Mouse (Mus musculus): ENCODE results near the gene Boll. TPM values are rescaled to one million over a fixed set of nuclear protein-coding genes. Genes with fewer than 3 reads are reported as not detected.

Boll gene
- polyA plus RNA-seq, 1 experiment from 2014 or later = 0.08 TPM

GRCm38 (mm10) chr1:55213475-55213874 is 149.8 kb downstream of the Boll start:
- Histone ChIP-seq H3K4me3 (ENCODE audit: low read length) (no peak overlapping the region), H3K4me1 (replicated peaks; ENCODE audit: control insufficient read depth, insufficient read depth, low read length) (peaks cover 17% of the 10 kb centered on the region), H3K9ac (ENCODE audit: low read length) (no peak overlapping the region), H3K27ac (ENCODE audit: low read length) (no peak overlapping the region), H3K4me2 (ENCODE audit: low read depth, low read length) (0 out of 2 replicates have a peak overlapping the region, but pooled peaks have one; percentile 10), H3K27me3 (ENCODE audit: control insufficient read depth, insufficient read depth, low read depth, low read length) (no peaks in the 10 kb centered on the region), H3K36me3 (ENCODE audit: control insufficient read depth, insufficient read depth, low read length) (no peaks in the 10 kb centered on the region), H3K9me3 (ENCODE audit: control insufficient read depth, low read length) (no peaks in the 10 kb centered on the region)
- WGBS = 33% methylated on average over 6 of the region's 6 CpGs
- peak; percentile 61 for ATAC-seq (ENCODE audit: low read depth)

GRCm38 (mm10) chr1:55212771-55213170 is 150.5 kb downstream of the Boll start:
- WGBS = 77% methylated on average over 4 of the region's 4 CpGs
- Histone ChIP-seq H3K9me3 (ENCODE audit: control insufficient read depth, low read length) (no peaks in the 10 kb centered on the region), H3K27ac (ENCODE audit: low read length) (no peak overlapping the region), H3K4me2 (ENCODE audit: low read depth, low read length) (no peak overlapping the region), H3K4me3 (ENCODE audit: low read length) (no peak overlapping the region), H3K9ac (ENCODE audit: low read length) (no peak overlapping the region), H3K36me3 (ENCODE audit: control insufficient read depth, insufficient read depth, low read length) (no peaks in the 10 kb centered on the region), H3K4me1 (replicated peaks; ENCODE audit: control insufficient read depth, insufficient read depth, low read length) (peaks cover 12% of the 10 kb centered on the region), H3K27me3 (ENCODE audit: control insufficient read depth, insufficient read depth, low read depth, low read length) (no peaks in the 10 kb centered on the region)
- ATAC-seq (ENCODE audit: low read depth) = no peak

GRCm38 (mm10) chr1:55211081-55211480 is 152.2 kb downstream of the Boll start:
- 76% methylated on average over 8 of the region's 8 CpGs for WGBS
- Histone ChIP-seq H3K4me3 (ENCODE audit: low read length) (no peak overlapping the region), H3K4me2 (ENCODE audit: low read depth, low read length) (no peak overlapping the region), H3K9ac (ENCODE audit: low read length) (no peak overlapping the region), H3K4me1 (replicated peaks; ENCODE audit: control insufficient read depth, insufficient read depth, low read length) (peaks cover 6% of the 10 kb centered on the region; the same call in 1 of the 2 replicates), H3K27me3 (ENCODE audit: control insufficient read depth, insufficient read depth, low read depth, low read length) (no peaks in the 10 kb centered on the region), H3K36me3 (ENCODE audit: control insufficient read depth, insufficient read depth, low read length) (no peaks in the 10 kb centered on the region), H3K9me3 (ENCODE audit: control insufficient read depth, low read length) (no peaks in the 10 kb centered on the region), H3K27ac (ENCODE audit: low read length) (no peak overlapping the region)
- no peak for ATAC-seq (ENCODE audit: low read depth)

- Histone ChIP-seq H3K27ac (ENCODE audit: low read length) (no peak overlapping the region), H3K36me3 (ENCODE audit: control insufficient read depth, insufficient read depth, low read length) (no peaks in the 10 kb centered on the region), H3K9me3 (ENCODE audit: control insufficient read depth, low read length) (no peaks in the 10 kb centered on the region), H3K4me1 (replicated peaks; ENCODE audit: control insufficient read depth, insufficient read depth, low read length) (peaks cover 4% of the 10 kb centered on the region; the same call in 1 of the 2 replicates), H3K27me3 (ENCODE audit: control insufficient read depth, insufficient read depth, low read depth, low read length) (no peaks in the 10 kb centered on the region), H3K9ac (ENCODE audit: low read length) (no peak overlapping the region), H3K4me2 (ENCODE audit: low read depth, low read length) (no peak overlapping the region), H3K4me3 (ENCODE audit: low read length) (no peak overlapping the region)
- 0 out of 2 replicates have a peak, but pooled peaks have one; percentile 32 for ATAC-seq (ENCODE audit: low read depth)
- WGBS = 50% methylated on average over 12 of the region's 12 CpGs
Observed at GRCm38 (mm10) chr1:55210202-55210965, 152.9 kb downstream of the Boll start.

- no peak for ATAC-seq (ENCODE audit: low read depth)
- Histone ChIP-seq H3K9me3 (ENCODE audit: control insufficient read depth, low read length) (no peaks in the 10 kb centered on the region), H3K4me1 (replicated peaks; ENCODE audit: control insufficient read depth, insufficient read depth, low read length) (peaks cover 2% of the 10 kb centered on the region; the same call in 1 of the 2 replicates), H3K4me3 (ENCODE audit: low read length) (no peak overlapping the region), H3K27me3 (ENCODE audit: control insufficient read depth, insufficient read depth, low read depth, low read length) (no peaks in the 10 kb centered on the region), H3K4me2 (ENCODE audit: low read depth, low read length) (no peak overlapping the region), H3K36me3 (ENCODE audit: control insufficient read depth, insufficient read depth, low read length) (peaks cover 2% of the 10 kb centered on the region), H3K27ac (ENCODE audit: low read length) (0 out of 2 replicates have a peak overlapping the region, but pooled peaks have one; percentile 31), H3K9ac (ENCODE audit: low read length) (no peak overlapping the region)
- WGBS = 58% methylated on average over 5 of the region's 5 CpGs
Observed at GRCm38 (mm10) chr1:55208500-55209140, 154.6 kb downstream of the Boll start.

GRCm38 (mm10) chr1:55207561-55207960 is 155.7 kb downstream of the Boll start:
- Histone ChIP-seq H3K27ac (ENCODE audit: low read length) (no peak overlapping the region), H3K4me3 (ENCODE audit: low read length) (no peak overlapping the region), H3K9me3 (ENCODE audit: control insufficient read depth, low read length) (no peaks in the 10 kb centered on the region), H3K27me3 (ENCODE audit: control insufficient read depth, insufficient read depth, low read depth, low read length) (no peaks in the 10 kb centered on the region), H3K4me1 (replicated peaks; ENCODE audit: control insufficient read depth, insufficient read depth, low read length) (peaks cover under 1% of the 10 kb centered on the region; the same call in 1 of the 2 replicates), H3K9ac (ENCODE audit: low read length) (no peak overlapping the region), H3K36me3 (ENCODE audit: control insufficient read depth, insufficient read depth, low read length) (peaks cover 3% of the 10 kb centered on the region), H3K4me2 (ENCODE audit: low read depth, low read length) (no peak overlapping the region)
- WGBS = 87% methylated on average over 6 of the region's 6 CpGs
- ATAC-seq (ENCODE audit: low read depth) = no peak

GRCm38 (mm10) chr1:55205808-55206327 is 157.4 kb downstream of the Boll start:
- no peak overlapping the region for H3K4me3 ChIP-seq (ENCODE audit: low read length)
- H3K27me3 ChIP-seq (ENCODE audit: control insufficient read depth, insufficient read depth, low read depth, low read length) = no peaks in the 10 kb centered on the region
- no peaks in the 10 kb centered on the region for H3K9me3 ChIP-seq (ENCODE audit: control insufficient read depth, low read length)
- H3K9ac ChIP-seq (ENCODE audit: low read length) = no peak overlapping the region
- peaks cover 3% of the 10 kb centered on the region for H3K36me3 ChIP-seq (ENCODE audit: control insufficient read depth, insufficient read depth, low read length)
- H3K27ac ChIP-seq (ENCODE audit: low read length) = no peak overlapping the region
- WGBS = 68% methylated on average over 5 of the region's 5 CpGs
- H3K4me2 ChIP-seq (ENCODE audit: low read depth, low read length) = no peak overlapping the region
- peaks cover 6% of the 10 kb centered on the region for H3K4me1 ChIP-seq (replicated peaks; ENCODE audit: control insufficient read depth, insufficient read depth, low read length)
- ATAC-seq (ENCODE audit: low read depth) = no peak

- Histone ChIP-seq H3K9ac (ENCODE audit: low read length) (peak overlapping the region; percentile 30; the same call in 1 of the 2 replicates), H3K4me3 (ENCODE audit: low read length) (no peak overlapping the region), H3K27ac (ENCODE audit: low read length) (peak overlapping the region; percentile 70), H3K4me2 (ENCODE audit: low read depth, low read length) (peak overlapping the region; percentile 6), H3K36me3 (ENCODE audit: control insufficient read depth, insufficient read depth, low read length) (peaks cover 3% of the 10 kb centered on the region), H3K27me3 (ENCODE audit: control insufficient read depth, insufficient read depth, low read depth, low read length) (no peaks in the 10 kb centered on the region), H3K4me1 (replicated peaks; ENCODE audit: control insufficient read depth, insufficient read depth, low read length) (peaks cover 6% of the 10 kb centered on the region), H3K9me3 (ENCODE audit: control insufficient read depth, low read length) (no peaks in the 10 kb centered on the region)
- peak; percentile 66 for ATAC-seq (ENCODE audit: low read depth)
- 51% methylated on average over 18 of the region's 18 CpGs for WGBS
Observed at GRCm38 (mm10) chr1:55201850-55202752, 161.2 kb downstream of the Boll start.

Data from lung, embryonic 16.5 days (tissue).